Mouse (Mus musculus) adrenal gland, postnatal 10 days (tissue): Measurements from ENCODE around the gene Gm27029. TPM values are rescaled to one million over a fixed set of nuclear protein-coding genes. Genes with fewer than 3 reads are reported as not detected.
"Not testable (repeated sequence)": the region's sequence is repeated elsewhere in the genome, so short reads cannot be mapped to it uniquely, and the experiment has no call there.

ENCODE experiments used
- DNase-seq: peaks from one replicate; pipeline ENCODE4 v3.0.0; 2021; ENCODE audit warnings: mixed read lengths
- microRNA-seq: library from miRNA; unstranded; fragments of <30 nt; microRNA quantifications from one replicate; pipeline ENCODE4 v1.2.0, GENCODE M21; 2021
- total RNA-seq, 2 experiments: library from RNA; stranded (reverse); gene quantifications; 2 replicates each; pipeline ENCODE4 v1.2.3; 2021

The Gm27029 gene
- total RNA-seq, 2 experiments from 2014 or later = 1.9 to 5.0 TPM

- DNase-seq = no peak
Observed at GRCm38 (mm10) chr11:101419610-101420009, 5.0 kb downstream of the Gm27029 start.

GRCm38 (mm10) chr11:101418991-101419390 lies 5.6 kb downstream of the Gm27029 start:
- no peak for DNase-seq

- peak; percentile 95 for DNase-seq
Observed at GRCm38 (mm10) chr11:101417101-101417855, 7.3 kb downstream of the Gm27029 start, which contains the start of gene Aarsd1. Gene Aarsd1 (minus strand): TSS chr11:101417615.

GRCm38 (mm10) chr11:101416433-101417100 lies 8.0 kb downstream of the Gm27029 start:
- DNase-seq = no peak

- no peak for DNase-seq
Observed at GRCm38 (mm10) chr11:101415306-101415705, 9.3 kb downstream of the Gm27029 start.

- peak; percentile 87 for DNase-seq
Observed at GRCm38 (mm10) chr11:101395110-101395509, 29.5 kb downstream of the Gm27029 start.

GRCm38 (mm10) chr11:101381817-101382216 lies 42.8 kb downstream of the Gm27029 start:
- DNase-seq = no peak

- DNase-seq = peak; percentile 63
Observed at GRCm38 (mm10) chr11:101378926-101379325, 45.7 kb downstream of the Gm27029 start.

- not testable (repeated sequence) for DNase-seq
Observed at GRCm38 (mm10) chr11:101378196-101378595, 46.4 kb downstream of the Gm27029 start.

- no peak for DNase-seq
Observed at GRCm38 (mm10) chr11:101374421-101374938, 50.1 kb downstream of the Gm27029 start.

- DNase-seq = no peak
Observed at GRCm38 (mm10) chr11:101370141-101370540, 54.5 kb downstream of the Gm27029 start.

GRCm38 (mm10) chr11:101367326-101367935 lies 57.2 kb downstream of the Gm27029 start, which contains the start of gene G6pc:
Gene G6pc (plus strand): TSS chr11:101367561.
- DNase-seq = peak; percentile 54

GRCm38 (mm10) chr11:101364531-101364931 lies 60.1 kb downstream of the Gm27029 start:
- DNase-seq = no peak

- DNase-seq = no peak
Observed at GRCm38 (mm10) chr11:101360651-101361113, 63.9 kb downstream of the Gm27029 start.

- no peak for DNase-seq
Observed at GRCm38 (mm10) chr11:101359776-101360175, 64.8 kb downstream of the Gm27029 start.

- peak; percentile 50 for DNase-seq
Observed at GRCm38 (mm10) chr11:101357505-101358182, 67.0 kb downstream of the Gm27029 start.

Small RNA genes lying within 50 kb of the gene (microRNA-seq; reads per million reads assigned to microRNA genes)
- not detected for gene Mir6929

Other genes with a start within 250 kb of the Gm27029 start
- gene Ccr10, start 249.4 kb downstream of the Gm27029 start, total RNA-seq = under 1 TPM; 0.78 to 1.00 TPM
- gene Ezh1, start 198.3 kb downstream of the Gm27029 start, total RNA-seq = 10 to 100 TPM; 27.9 to 37.9 TPM
- gene Ramp2, start 178.8 kb downstream of the Gm27029 start, total RNA-seq = 100 to 1,000 TPM; 101 to 116 TPM
- 100 to 1,000 TPM; 109 to 112 TPM for gene Vps25, start 171.1 kb downstream of the Gm27029 start, total RNA-seq
- gene Wnk4, start 164.2 kb downstream of the Gm27029 start, total RNA-seq = 1 to 10 TPM; 2.5 to 3.6 TPM
- 1 to 10 TPM in 1 of 2 experiments, under 1 TPM in 1; 0.63 to 1.4 TPM for gene Cntd1, start 145.8 kb downstream of the Gm27029 start, total RNA-seq
- 10 to 100 TPM; 79.8 to 84.3 TPM for gene Coa3, start 145.7 kb downstream of the Gm27029 start, total RNA-seq
- gene Becn1, start 122.5 kb downstream of the Gm27029 start, total RNA-seq = 100 to 1,000 TPM; 132 to 133 TPM
- gene Psme3, start 108.6 kb downstream of the Gm27029 start, total RNA-seq = 100 to 1,000 TPM; 125 to 132 TPM
- 1 to 10 TPM; 6.0 to 9.0 TPM for gene Aoc2, start 99.7 kb downstream of the Gm27029 start, total RNA-seq
- 100 to 1,000 TPM; 103 to 122 TPM for gene Aoc3, start 94.2 kb downstream of the Gm27029 start, total RNA-seq
- 10 to 100 TPM; 35.5 to 89.5 TPM for gene G6pc, start 57.2 kb downstream of the Gm27029 start, total RNA-seq
- gene Aarsd1, start 7.2 kb downstream of the Gm27029 start, total RNA-seq = 10 to 100 TPM; 33.1 to 37.3 TPM
- gene Rundc1, start 289 bp upstream of the Gm27029 start, total RNA-seq = 10 to 100 TPM; 16.1 to 17.8 TPM
- gene Ptges3l, start 537 bp upstream of the Gm27029 start, total RNA-seq = 1 to 10 TPM; 5.6 to 9.5 TPM
- gene Rpl27, start 17.5 kb upstream of the Gm27029 start, total RNA-seq = 10 to 100 TPM; 75.5 to 92.7 TPM
- 10 to 100 TPM; 23.0 to 24.9 TPM for gene Ifi35, start 23.6 kb upstream of the Gm27029 start, total RNA-seq
- gene Rnd2, start 40.2 kb upstream of the Gm27029 start, total RNA-seq = 10 to 100 TPM; 10.6 to 11.0 TPM
- 10 to 100 TPM; 79.4 to 87.3 TPM for gene Vat1, start 41.4 kb upstream of the Gm27029 start, total RNA-seq
- 1 to 10 TPM; 8.1 to 8.3 TPM for gene Brca1, start 127.2 kb upstream of the Gm27029 start, total RNA-seq
- gene Nbr1, start 127.4 kb upstream of the Gm27029 start, total RNA-seq = 100 to 1,000 TPM; 134 to 137 TPM
- 10 to 100 TPM; 11.2 to 12.0 TPM for gene Tmem106a, start 157.4 kb upstream of the Gm27029 start, total RNA-seq
- not detected for gene Gm11634, start 174.5 kb upstream of the Gm27029 start, total RNA-seq
- 10 to 100 TPM; 22.5 to 26.4 TPM for gene Rdm1, start 202.4 kb upstream of the Gm27029 start, total RNA-seq
- gene Arl4d, start 240.7 kb upstream of the Gm27029 start, total RNA-seq = 10 to 100 TPM; 10.4 to 16.7 TPM